Mouse (Mus musculus): ENCODE measurements around the gene H2afj. TPM values are rescaled to one million over a fixed set of nuclear protein-coding genes. Genes with fewer than 3 reads are reported as not detected.
A peak's percentile ranks its signal among the peaks of the same experiment; 100 is the strongest.

Gene H2afj
- polyA plus RNA-seq, 1 experiment = 254 TPM

DNA sequence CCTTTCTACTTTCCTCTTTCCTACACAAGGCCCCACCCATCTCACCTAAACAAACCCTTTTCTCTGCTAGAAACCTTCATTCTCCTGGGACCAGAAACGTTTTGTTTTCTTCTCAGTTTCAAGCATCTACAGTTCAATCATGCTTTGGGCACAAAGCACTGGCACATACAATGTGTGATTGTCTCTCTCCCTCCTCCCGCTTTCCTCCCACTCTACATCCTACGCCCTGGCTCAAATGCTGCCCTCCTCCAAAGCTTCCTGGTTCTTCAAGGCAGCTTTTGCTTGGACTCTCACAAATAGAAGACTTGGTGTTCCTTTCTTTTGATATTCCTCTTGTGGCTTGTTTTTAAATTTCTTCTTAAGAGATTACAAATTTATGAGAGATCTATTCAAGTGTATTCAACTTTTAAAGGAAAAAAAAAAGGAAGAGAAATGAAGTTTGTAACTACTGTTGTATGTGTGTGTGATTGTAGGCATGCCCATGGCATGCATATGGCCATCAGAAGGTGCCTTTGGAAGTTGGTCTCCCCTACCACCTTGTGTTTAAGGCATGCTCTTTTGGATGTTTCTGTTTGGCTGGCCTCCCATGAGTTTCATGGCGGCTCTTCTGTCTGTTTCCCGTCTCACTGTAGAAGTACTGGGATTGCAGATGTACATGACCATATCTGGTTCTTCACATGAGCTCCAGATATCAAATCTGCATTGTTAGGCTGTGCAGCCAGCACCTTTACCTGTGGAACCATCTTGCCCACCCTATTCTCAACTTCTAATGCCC, 37.8 kb downstream of the H2afj start:
- no peak overlapping the region for H3ac ChIP-seq (ENCODE audit: control insufficient read depth, insufficient read length)
- TF ChIP-seq MAX (IDR thresholded peaks at IDR 0.05; ENCODE audit: low read depth) = no peak
- TF ChIP-seq E2F4 (IDR thresholded peaks at IDR 0.05; ENCODE audit: insufficient read depth) = no peak
- no peak for TF ChIP-seq MYOD1 (IDR thresholded peaks at IDR 0.05; ENCODE audit: control insufficient read depth in 1 of 3, insufficient read length in 2 of 3, low read depth in 2 of 3)
- TF ChIP-seq TCF3 (IDR thresholded peaks at IDR 0.05; ENCODE audit: insufficient read length, low read depth) = no peak
- no peak for TF ChIP-seq USF1 (IDR thresholded peaks at IDR 0.05; ENCODE audit: low read depth)
- no peak for TF ChIP-seq MYOG (IDR thresholded peaks at IDR 0.05; ENCODE audit: control insufficient read depth in 1 of 3, insufficient read depth in 1 of 3, insufficient read length in 2 of 3, low read depth in 2 of 3)
- no peak for TF ChIP-seq TCF12 (IDR thresholded peaks at IDR 0.05; ENCODE audit: insufficient read depth, poor library complexity, severe bottlenecking)
- no peak for TF ChIP-seq POLR2AphosphoS2 (IDR thresholded peaks at IDR 0.05; ENCODE audit: insufficient read length, low read depth)
- no peak for TF ChIP-seq CEBPB (IDR thresholded peaks at IDR 0.05; ENCODE audit: insufficient read depth, poor library complexity, severe bottlenecking)
- no peak for TF ChIP-seq POLR2A (IDR thresholded peaks at IDR 0.05; ENCODE audit: insufficient read length, low read depth)
- H3K79me2 ChIP-seq (ENCODE audit: control insufficient read depth, insufficient read depth) = no peaks in the 10 kb centered on the region
- no peaks in the 10 kb centered on the region for H3K36me3 ChIP-seq (ENCODE audit: control insufficient read depth, insufficient read depth)
- no peak overlapping the region for H3K4me2 ChIP-seq (ENCODE audit: low read depth)
- H3K27me3 ChIP-seq (ENCODE audit: control insufficient read depth, insufficient read depth, insufficient read length) = no peaks in the 10 kb centered on the region
- H3K4me3 ChIP-seq = no peak overlapping the region

DNA sequence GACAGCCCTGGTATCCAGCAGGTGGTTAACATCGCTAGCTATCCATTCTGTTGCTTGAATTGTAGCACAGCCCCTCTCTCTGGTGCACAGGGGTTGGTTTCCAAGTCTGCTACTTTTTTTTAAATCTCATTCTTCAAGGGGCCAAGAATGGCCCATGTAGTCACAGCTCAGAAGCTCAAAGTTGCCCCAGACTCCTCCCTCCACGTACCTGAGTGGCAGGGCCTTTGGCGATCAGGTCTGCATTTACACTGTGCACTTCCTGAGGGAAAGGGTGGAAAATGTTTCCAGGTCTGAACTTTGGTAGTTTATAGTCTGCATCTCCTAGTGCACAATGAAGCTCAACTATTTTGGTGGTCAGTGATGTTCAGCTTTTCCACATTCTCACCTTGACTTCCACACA, 39.2 kb downstream of the H2afj start:
- TF ChIP-seq MYOG (IDR thresholded peaks at IDR 0.05; ENCODE audit: control insufficient read depth in 1 of 3, insufficient read depth in 1 of 3, insufficient read length in 2 of 3, low read depth in 2 of 3) = no peak
- no peak for TF ChIP-seq POLR2A (IDR thresholded peaks at IDR 0.05; ENCODE audit: insufficient read length, low read depth)
- no peak for TF ChIP-seq E2F4 (IDR thresholded peaks at IDR 0.05; ENCODE audit: insufficient read depth)
- TF ChIP-seq TCF12 (IDR thresholded peaks at IDR 0.05; ENCODE audit: insufficient read depth, poor library complexity, severe bottlenecking) = no peak
- TF ChIP-seq USF1 (IDR thresholded peaks at IDR 0.05; ENCODE audit: low read depth) = no peak
- TF ChIP-seq SRF (IDR thresholded peaks at IDR 0.05; ENCODE audit: control insufficient read depth, insufficient read length, low read depth) = no peak
- Histone ChIP-seq H3K27me3 (ENCODE audit: control insufficient read depth, insufficient read depth, insufficient read length) (no peaks in the 10 kb centered on the region), H3ac (ENCODE audit: control insufficient read depth, insufficient read length) (no peak overlapping the region), H3K36me3 (ENCODE audit: control insufficient read depth, insufficient read depth) (no peaks in the 10 kb centered on the region), H3K4me3 (no peak overlapping the region), H3K4me2 (ENCODE audit: low read depth) (no peak overlapping the region), H3K79me2 (ENCODE audit: control insufficient read depth, insufficient read depth) (no peaks in the 10 kb centered on the region)

GRCm38 (mm10) chr6:136847790-136848189, 39.7 kb downstream of the H2afj start:
- Histone ChIP-seq H3K36me3 (ENCODE audit: control insufficient read depth, insufficient read depth) (no peaks in the 10 kb centered on the region), H3ac (ENCODE audit: control insufficient read depth, insufficient read length) (no peak overlapping the region), H3K4me3 (no peak overlapping the region), H3K27me3 (ENCODE audit: control insufficient read depth, insufficient read depth, insufficient read length) (no peaks in the 10 kb centered on the region), H3K4me2 (ENCODE audit: low read depth) (no peak overlapping the region), H3K79me2 (ENCODE audit: control insufficient read depth, insufficient read depth) (no peaks in the 10 kb centered on the region)
- TF ChIP-seq USF1 (IDR thresholded peaks at IDR 0.05; ENCODE audit: low read depth) (no peak), MYOD1 (IDR thresholded peaks at IDR 0.05; ENCODE audit: control insufficient read depth in 1 of 3, insufficient read length in 2 of 3, low read depth in 2 of 3) (peak in 1 of 3 experiments; percentile 16)

DNA sequence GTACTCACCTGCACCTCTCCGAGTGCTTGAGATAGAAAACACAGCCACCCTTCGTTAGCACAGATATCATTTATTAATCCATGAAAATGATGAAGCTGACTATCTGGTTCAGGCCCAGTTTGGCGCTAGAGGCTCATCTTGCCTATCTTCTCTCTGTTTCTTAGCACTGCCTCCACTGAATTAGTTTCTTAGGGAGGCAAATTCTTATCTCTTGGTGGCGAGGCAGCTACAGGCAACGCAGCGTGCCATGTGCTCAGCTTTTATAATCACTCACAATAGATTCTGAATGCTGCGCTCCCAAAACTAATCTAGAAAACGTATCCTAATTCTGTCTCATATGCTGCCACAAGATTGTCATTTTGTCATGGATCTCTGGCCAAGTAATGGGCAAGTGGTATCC, 40.4 kb downstream of the H2afj start:
- no peak overlapping the region for H3ac ChIP-seq (ENCODE audit: control insufficient read depth, insufficient read length)
- no peaks in the 10 kb centered on the region for H3K27me3 ChIP-seq (ENCODE audit: control insufficient read depth, insufficient read depth, insufficient read length)
- TF ChIP-seq MAX (IDR thresholded peaks at IDR 0.05; ENCODE audit: low read depth) (no peak), TCF12 (IDR thresholded peaks at IDR 0.05; ENCODE audit: insufficient read depth, poor library complexity, severe bottlenecking) (no peak), POLR2AphosphoS2 (IDR thresholded peaks at IDR 0.05; ENCODE audit: insufficient read length, low read depth) (no peak), USF1 (IDR thresholded peaks at IDR 0.05; ENCODE audit: low read depth) (no peak), MYOG (IDR thresholded peaks at IDR 0.05; ENCODE audit: control insufficient read depth in 1 of 3, insufficient read depth in 1 of 3, insufficient read length in 2 of 3, low read depth in 2 of 3) (no peak), REST (IDR thresholded peaks at IDR 0.05; ENCODE audit: insufficient read depth, insufficient read length) (no peak), MYOD1 (IDR thresholded peaks at IDR 0.05; ENCODE audit: control insufficient read depth in 1 of 3, insufficient read length in 2 of 3, low read depth in 2 of 3) (no peak), POLR2A (IDR thresholded peaks at IDR 0.05; ENCODE audit: insufficient read length, low read depth) (no peak)
- no peak overlapping the region for H3K4me3 ChIP-seq
- H3K36me3 ChIP-seq (ENCODE audit: control insufficient read depth, insufficient read depth) = no peaks in the 10 kb centered on the region
- H3K4me2 ChIP-seq (ENCODE audit: low read depth) = no peak overlapping the region
- no peaks in the 10 kb centered on the region for H3K79me2 ChIP-seq (ENCODE audit: control insufficient read depth, insufficient read depth)

GRCm38 (mm10) chr6:136848971-136849370, 40.9 kb downstream of the H2afj start:
- Histone ChIP-seq H3K79me2 (ENCODE audit: control insufficient read depth, insufficient read depth) (no peaks in the 10 kb centered on the region), H3K4me3 (no peak overlapping the region), H3K27me3 (ENCODE audit: control insufficient read depth, insufficient read depth, insufficient read length) (no peaks in the 10 kb centered on the region), H3ac (ENCODE audit: control insufficient read depth, insufficient read length) (no peak overlapping the region), H3K4me2 (ENCODE audit: low read depth) (no peak overlapping the region), H3K36me3 (ENCODE audit: control insufficient read depth, insufficient read depth) (no peaks in the 10 kb centered on the region)
- TF ChIP-seq MAX (IDR thresholded peaks at IDR 0.05; ENCODE audit: low read depth) = no peak
- TF ChIP-seq TCF12 (IDR thresholded peaks at IDR 0.05; ENCODE audit: insufficient read depth, poor library complexity, severe bottlenecking) = no peak
- no peak for TF ChIP-seq E2F4 (IDR thresholded peaks at IDR 0.05; ENCODE audit: insufficient read depth)
- no peak for TF ChIP-seq USF1 (IDR thresholded peaks at IDR 0.05; ENCODE audit: low read depth)
- no peak for TF ChIP-seq MYOG (IDR thresholded peaks at IDR 0.05; ENCODE audit: control insufficient read depth in 1 of 3, insufficient read depth in 1 of 3, insufficient read length in 2 of 3, low read depth in 2 of 3)
- TF ChIP-seq POLR2AphosphoS2 (IDR thresholded peaks at IDR 0.05; ENCODE audit: insufficient read length, low read depth) = no peak
- TF ChIP-seq SRF (IDR thresholded peaks at IDR 0.05; ENCODE audit: control insufficient read depth, insufficient read length, low read depth) = no peak
- no peak for TF ChIP-seq TCF3 (IDR thresholded peaks at IDR 0.05; ENCODE audit: insufficient read length, low read depth)
- no peak for TF ChIP-seq POLR2A (IDR thresholded peaks at IDR 0.05; ENCODE audit: insufficient read length, low read depth)
- no peak for TF ChIP-seq MYOD1 (IDR thresholded peaks at IDR 0.05; ENCODE audit: control insufficient read depth in 1 of 3, insufficient read length in 2 of 3, low read depth in 2 of 3)
- no peak for TF ChIP-seq CEBPB (IDR thresholded peaks at IDR 0.05; ENCODE audit: insufficient read depth, poor library complexity, severe bottlenecking)

All from myocyte (in vitro differentiated cells).